Mouse (Mus musculus): ENCODE data around the gene Smyd1. TPM values are rescaled to one million over a fixed set of nuclear protein-coding genes. Genes with fewer than 3 reads are reported as not detected.

Gene Smyd1
- total RNA-seq (2014; rRNA removed) (1.5 and 1.8 TPM in 2 replicates), polyA plus RNA-seq (2015; fragmentation: Nextera tagmentation; extraction: Ambion mirVana) (0.52 and 0.57 TPM in 2 replicates)

GRCm38 (mm10) chr6:71321826-71322283 is at the start of gene Smyd1:
Smyd1 (minus strand) TSS chr6:71322233.
- no peak for DNase-seq
- Histone ChIP-seq H3K27me3 (ENCODE audit: insufficient read depth, low read length) (no peaks in the 10 kb centered on the region), H3K9ac (no peak within 1 kb of the TSS), H3K4me2 (ENCODE audit: low read depth) (no peak within 1 kb of the TSS), H3K27ac (ENCODE audit: low read depth, low read length) (no peak within 1 kb of the TSS), H3K4me3 (ENCODE audit: low read depth, low read length) (no peak within 1 kb of the TSS), H3K9me3 (ENCODE audit: low read length) (no peaks in the 10 kb centered on the region), H3K4me1 (ENCODE audit: insufficient read depth) (no peaks in the 10 kb centered on the region), H3K36me3 (ENCODE audit: insufficient read depth) (no peaks in the 10 kb centered on the region)
- no peak for TF ChIP-seq CTCF (IDR thresholded peaks at IDR 0.05; ENCODE audit: low read depth)
- WGBS, result 85% methylated on average over 3 of the region's 3 CpGs
- ATAC-seq, result no peak

GRCm38 (mm10) chr6:71371085-71371605 is 49.1 kb upstream of the Smyd1 start:
- 93% methylated on average over 5 of the region's 5 CpGs for WGBS

GRCm38 (mm10) chr6:71369416-71369815 is 47.4 kb upstream of the Smyd1 start:
- no peaks in the 10 kb centered on the region for H3K9me3 ChIP-seq (ENCODE audit: low read length)
- H3K4me1 ChIP-seq (ENCODE audit: insufficient read depth), result no peaks in the 10 kb centered on the region
- H3K27ac ChIP-seq (ENCODE audit: low read depth, low read length), result no peak overlapping the region
- ATAC-seq (no peak), DNase-seq (no peak)
- H3K4me2 ChIP-seq (ENCODE audit: low read depth), result no peak overlapping the region
- no peaks in the 10 kb centered on the region for H3K36me3 ChIP-seq (ENCODE audit: insufficient read depth)
- no peak overlapping the region for H3K4me3 ChIP-seq (ENCODE audit: low read depth, low read length)
- 94% methylated on average over 6 of the region's 6 CpGs for WGBS
- TF ChIP-seq CTCF (IDR thresholded peaks at IDR 0.05; ENCODE audit: low read depth), result no peak
- H3K27me3 ChIP-seq (ENCODE audit: insufficient read depth, low read length), result no peaks in the 10 kb centered on the region
- H3K9ac ChIP-seq, result no peak overlapping the region

More at GRCm38 (mm10) chr6:71371085-71371605, 49.1 kb upstream of the Smyd1 start:
- Histone ChIP-seq H3K4me1 (ENCODE audit: insufficient read depth) (no peaks in the 10 kb centered on the region), H3K9ac (no peak overlapping the region), H3K27me3 (ENCODE audit: insufficient read depth, low read length) (no peaks in the 10 kb centered on the region), H3K9me3 (ENCODE audit: low read length) (no peaks in the 10 kb centered on the region), H3K4me2 (ENCODE audit: low read depth) (no peak overlapping the region), H3K27ac (ENCODE audit: low read depth, low read length) (no peak overlapping the region), H3K36me3 (ENCODE audit: insufficient read depth) (no peaks in the 10 kb centered on the region), H3K4me3 (ENCODE audit: low read depth, low read length) (no peak overlapping the region)
- TF ChIP-seq CTCF (IDR thresholded peaks at IDR 0.05; ENCODE audit: low read depth), result no peak
- DNase-seq (no peak), ATAC-seq (no peak)

GRCm38 (mm10) chr6:71363995-71364394 is 42.0 kb upstream of the Smyd1 start:
- Histone ChIP-seq H3K36me3 (ENCODE audit: insufficient read depth) (no peaks in the 10 kb centered on the region), H3K9ac (no peak overlapping the region), H3K9me3 (ENCODE audit: low read length) (no peaks in the 10 kb centered on the region), H3K4me2 (ENCODE audit: low read depth) (no peak overlapping the region), H3K4me3 (ENCODE audit: low read depth, low read length) (no peak overlapping the region), H3K27ac (ENCODE audit: low read depth, low read length) (no peak overlapping the region), H3K27me3 (ENCODE audit: insufficient read depth, low read length) (no peaks in the 10 kb centered on the region), H3K4me1 (ENCODE audit: insufficient read depth) (no peaks in the 10 kb centered on the region)
- ATAC-seq, result no peak
- no peak for DNase-seq
- WGBS, result 61% methylated on average over 2 of the region's 2 CpGs
- no peak for TF ChIP-seq CTCF (IDR thresholded peaks at IDR 0.05; ENCODE audit: low read depth)

- H3K27ac ChIP-seq (ENCODE audit: low read depth, low read length), result no peak overlapping the region
- H3K4me1 ChIP-seq (ENCODE audit: insufficient read depth), result no peaks in the 10 kb centered on the region
- TF ChIP-seq CTCF (IDR thresholded peaks at IDR 0.05; ENCODE audit: low read depth), result no peak
- DNase-seq, result no peak
- no peaks in the 10 kb centered on the region for H3K9me3 ChIP-seq (ENCODE audit: low read length)
- 82% methylated on average over 10 of the region's 10 CpGs for WGBS
- no peak overlapping the region for H3K9ac ChIP-seq
- no peak overlapping the region for H3K4me2 ChIP-seq (ENCODE audit: low read depth)
- H3K36me3 ChIP-seq (ENCODE audit: insufficient read depth), result no peaks in the 10 kb centered on the region
- ATAC-seq, result no peak
- H3K4me3 ChIP-seq (ENCODE audit: low read depth, low read length), result no peak overlapping the region
- no peaks in the 10 kb centered on the region for H3K27me3 ChIP-seq (ENCODE audit: insufficient read depth, low read length)
Measured at GRCm38 (mm10) chr6:71361156-71361670, 39.2 kb upstream of the Smyd1 start.

GRCm38 (mm10) chr6:71360751-71361150 is 38.7 kb upstream of the Smyd1 start:
- Histone ChIP-seq H3K36me3 (ENCODE audit: insufficient read depth) (no peaks in the 10 kb centered on the region), H3K4me2 (ENCODE audit: low read depth) (no peak overlapping the region), H3K27me3 (ENCODE audit: insufficient read depth, low read length) (no peaks in the 10 kb centered on the region), H3K4me1 (ENCODE audit: insufficient read depth) (no peaks in the 10 kb centered on the region), H3K9me3 (ENCODE audit: low read length) (no peaks in the 10 kb centered on the region), H3K27ac (ENCODE audit: low read depth, low read length) (no peak overlapping the region), H3K4me3 (ENCODE audit: low read depth, low read length) (no peak overlapping the region), H3K9ac (no peak overlapping the region)
- WGBS, result 62% methylated on average over 5 of the region's 5 CpGs
- ATAC-seq, result no peak
- TF ChIP-seq CTCF (IDR thresholded peaks at IDR 0.05; ENCODE audit: low read depth), result no peak
- DNase-seq, result no peak

GRCm38 (mm10) chr6:71360221-71360620 is 38.2 kb upstream of the Smyd1 start:
- no peaks in the 10 kb centered on the region for H3K27me3 ChIP-seq (ENCODE audit: insufficient read depth, low read length)
- WGBS, result 84% methylated on average over 4 of the region's 4 CpGs
- H3K4me1 ChIP-seq (ENCODE audit: insufficient read depth), result no peaks in the 10 kb centered on the region
- H3K9me3 ChIP-seq (ENCODE audit: low read length), result no peaks in the 10 kb centered on the region
- H3K36me3 ChIP-seq (ENCODE audit: insufficient read depth), result no peaks in the 10 kb centered on the region
- no peak overlapping the region for H3K27ac ChIP-seq (ENCODE audit: low read depth, low read length)
- H3K4me2 ChIP-seq (ENCODE audit: low read depth), result no peak overlapping the region
- TF ChIP-seq CTCF (IDR thresholded peaks at IDR 0.05; ENCODE audit: low read depth), result no peak
- DNase-seq (no peak), ATAC-seq (no peak)
- no peak overlapping the region for H3K4me3 ChIP-seq (ENCODE audit: low read depth, low read length)
- no peak overlapping the region for H3K9ac ChIP-seq

Measured in forebrain, postnatal 0 days (tissue).